Mouse (Mus musculus) forebrain, embryonic 14.5 days (tissue): ENCODE measurements around the gene Napsa. TPM values are rescaled to one million over a fixed set of nuclear protein-coding genes. Genes with fewer than 3 reads are reported as not detected.

ENCODE experiments used
- ATAC-seq: fragments of 200-750 bp; cut with Nextera tagmentation; 2 replicates; pipeline ENCODE4 v1.8.0; 2017; ENCODE audit warnings: mild to moderate bottlenecking, moderate library complexity
- DNase-seq: peaks from one replicate; pipeline ENCODE4 v3.0.0-alpha.2; 2015; ENCODE audit warnings: low spot score
- H3K27ac ChIP-seq: fragments of 300-500 bp; sonication (generic); 2 replicates; pipeline ENCODE4 v1.5.1; 2014; ENCODE audit warnings: low read depth, mild to moderate bottlenecking, control low read depth, low read length, moderate library complexity
- H3K27me3 ChIP-seq: fragments of 300-500 bp; sonication (generic); replicated peaks from 2 replicates; pipeline ENCODE4 v1.6.1; 2014; ENCODE audit warnings: low read length, control low read depth, mixed read lengths; ENCODE audit not compliant: control insufficient read depth, insufficient read depth
- H3K36me3 ChIP-seq: fragments of 300-500 bp; sonication (generic); 2 replicates; pipeline ENCODE4 v1.6.1; 2014; ENCODE audit warnings: low read length, control low read depth; ENCODE audit not compliant: control insufficient read depth, insufficient read depth
- H3K4me1 ChIP-seq: fragments of 300-500 bp; sonication (generic); 2 replicates; pipeline ENCODE4 v1.6.1; 2014; ENCODE audit warnings: antibody characterized with exemption, low read length, control low read depth; ENCODE audit not compliant: control insufficient read depth, insufficient read depth
- H3K4me2 ChIP-seq: fragments of 300-500 bp; sonication (generic); 2 replicates; pipeline ENCODE4 v1.6.1; 2014; ENCODE audit warnings: mild to moderate bottlenecking, control low read depth, low read length
- H3K4me3 ChIP-seq: fragments of 300-500 bp; sonication (generic); 2 replicates; pipeline ENCODE4 v1.5.1; 2014; ENCODE audit warnings: low read depth, low read length, control low read depth
- H3K9ac ChIP-seq: fragments of 300-500 bp; sonication (generic); 2 replicates; pipeline ENCODE4 v1.6.1; 2014; ENCODE audit warnings: mild to moderate bottlenecking, low read length, control low read depth, moderate library complexity
- H3K9me3 ChIP-seq: fragments of 300-500 bp; sonication (generic); replicated peaks from 2 replicates; pipeline ENCODE4 v1.6.1; 2016; ENCODE audit warnings: low read length, control low read depth, mixed read lengths; ENCODE audit not compliant: control insufficient read depth
- WGBS: fragments of 180-500 bp; shearing (Covaris S2); extraction: QIAGEN DNeasy Blood & Tissue Kit; methylation state at CpG from one replicate; pipeline ENCODE4 v1.1.7; 2014; 5-methylcytosine and 5-hydroxymethylcytosine counted together
- polyA plus RNA-seq: library from polyadenylated mRNA; unstranded; fragments of >200 nt; fragmentation: Nextera tagmentation; extraction: Ambion mirVana; gene quantifications from 2 replicates; pipeline ENCODE4 v1.2.1, GENCODE M21; 2014

Napsa gene
- 0.74 and 0.79 TPM in 2 replicates for polyA plus RNA-seq

DNA sequence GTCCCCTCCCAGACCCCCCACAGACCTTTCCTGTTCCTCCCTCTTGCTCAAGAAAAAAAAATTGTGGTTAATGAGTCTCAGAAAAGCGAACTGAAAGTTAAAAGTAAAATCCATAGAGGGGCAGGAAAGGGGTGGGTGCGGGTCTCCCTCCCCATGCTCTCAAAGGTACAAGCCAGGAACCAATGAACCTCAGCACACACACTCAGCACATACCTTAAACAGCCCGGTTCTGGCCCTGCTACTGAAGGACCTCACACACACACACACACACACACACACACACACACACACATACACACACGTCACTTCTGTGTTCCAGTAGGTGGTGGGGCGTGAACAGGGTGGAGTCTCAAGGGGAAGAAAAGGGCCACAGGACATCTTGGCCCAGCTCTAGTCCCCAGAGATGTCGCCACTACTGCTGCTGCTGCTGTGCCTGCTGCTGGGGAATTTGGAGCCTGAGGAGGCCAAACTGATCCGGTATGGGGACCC lies at the start of gene Napsa:
Gene Napsa (plus strand): TSS at position 168 of the 489 bp plus-strand sequence.
- H3K4me1 ChIP-seq: no peaks in the 10 kb centered on the region
- H3K36me3 ChIP-seq: no peaks in the 10 kb centered on the region
- no peak within 1 kb of the TSS for H3K27ac ChIP-seq
- no peaks in the 10 kb centered on the region for H3K27me3 ChIP-seq
- H3K9ac ChIP-seq: no peak within 1 kb of the TSS
- no peak within 1 kb of the TSS for H3K4me2 ChIP-seq
- ATAC-seq: no peak
- H3K4me3 ChIP-seq: no peak within 1 kb of the TSS
- H3K9me3 ChIP-seq: no peaks in the 10 kb centered on the region
- 26% methylated on average over 7 of the region's 7 CpGs for WGBS
- no peak for DNase-seq

DNA sequence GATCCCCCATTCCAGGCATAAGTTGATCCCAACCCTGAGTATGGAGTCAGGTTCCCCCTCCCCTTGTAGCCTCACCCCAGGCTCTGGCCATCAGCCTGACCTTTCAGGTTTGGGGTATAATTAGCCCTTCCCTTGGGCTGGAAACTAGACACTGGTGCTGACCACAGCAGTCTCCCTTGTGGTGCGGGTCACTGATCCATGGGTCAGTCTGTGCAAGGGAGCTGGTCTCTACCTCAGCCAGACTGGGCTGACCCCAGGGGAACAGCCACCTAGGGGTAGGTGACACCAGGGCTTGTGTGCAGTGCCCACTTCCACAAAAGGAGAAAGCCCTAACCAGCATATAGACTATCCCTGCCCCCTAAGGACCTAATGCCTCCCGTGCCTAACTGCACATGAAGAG lies 49.1 kb upstream of the Napsa start:
- WGBS: 72% methylated on average over 2 of the region's 2 CpGs
- peaks cover 5% of the 10 kb centered on the region; the same call in 1 of the 2 replicates for H3K4me1 ChIP-seq
- DNase-seq: no peak
- no peak overlapping the region for H3K4me3 ChIP-seq
- peaks cover 12% of the 10 kb centered on the region; the same call in 1 of the 2 replicates for H3K27me3 ChIP-seq
- no peaks in the 10 kb centered on the region for H3K9me3 ChIP-seq
- no peak overlapping the region for H3K9ac ChIP-seq
- no peak overlapping the region for H3K4me2 ChIP-seq
- ATAC-seq: no peak
- no peaks in the 10 kb centered on the region for H3K36me3 ChIP-seq
- no peak overlapping the region for H3K27ac ChIP-seq

DNA sequence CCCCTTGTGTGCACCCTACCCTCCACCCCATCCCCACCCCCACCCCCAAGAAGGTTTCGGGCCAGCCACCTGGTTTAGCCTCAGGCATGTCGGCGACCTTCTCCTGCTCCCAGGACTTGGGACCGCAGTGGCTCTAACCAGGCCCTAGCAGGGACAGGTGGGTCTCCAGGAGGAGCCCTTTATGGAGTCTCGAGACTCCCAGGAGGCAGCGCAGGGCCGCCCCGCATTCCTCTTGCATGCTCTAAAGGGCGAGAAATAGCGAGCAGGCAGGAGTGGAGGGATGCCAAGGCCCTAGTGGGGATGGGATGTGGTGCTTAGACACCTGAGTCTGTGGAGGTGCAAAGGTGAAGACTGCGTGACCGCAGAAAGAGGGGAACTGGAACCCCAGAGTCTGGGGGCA lies 47.7 kb upstream of the Napsa start, which contains the start of gene Mybpc2:
Gene Mybpc2 (minus strand): TSS at position 155 of the 400 bp plus-strand sequence.
- 37% methylated on average over 12 of the region's 12 CpGs for WGBS
- no peak for DNase-seq
- H3K9ac ChIP-seq: no peak within 1 kb of the TSS

DNA sequence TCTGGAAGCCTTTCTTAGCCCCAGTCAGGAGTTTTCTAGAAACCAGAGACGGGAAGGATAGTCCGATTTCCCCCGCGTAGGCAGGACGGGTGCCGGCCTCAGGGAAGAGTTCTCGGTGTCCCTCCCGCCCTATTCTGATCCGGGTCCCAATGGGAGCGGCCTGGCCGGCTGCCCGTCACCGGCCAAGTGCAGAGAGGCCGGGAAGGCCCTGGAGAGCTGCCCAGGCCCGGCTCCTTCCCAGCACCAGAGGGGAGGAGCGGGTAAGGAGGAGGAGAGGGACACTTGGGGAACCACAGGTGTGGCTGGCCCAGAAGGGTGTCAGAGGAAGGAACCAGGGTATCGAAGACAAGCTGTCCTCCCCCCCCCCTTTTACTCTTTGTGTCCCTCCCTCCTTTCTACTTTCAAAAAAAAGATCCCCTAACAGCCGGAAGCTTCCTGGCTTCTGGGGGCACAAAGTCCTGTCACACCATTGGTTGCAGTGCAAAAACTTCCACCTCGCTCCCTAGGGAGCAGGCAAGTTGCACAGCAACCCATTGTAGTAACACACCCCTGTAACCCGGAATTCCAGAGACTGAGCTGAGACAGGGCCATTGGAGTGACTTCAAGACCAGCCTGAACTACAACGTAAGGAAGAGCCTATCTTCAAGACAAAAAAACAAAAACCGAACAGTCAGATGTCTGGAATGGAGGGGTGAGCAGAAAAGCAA lies 46.9 kb upstream of the Napsa start:
- H3K27ac ChIP-seq: no peak overlapping the region
- H3K27me3 ChIP-seq: peaks cover 18% of the 10 kb centered on the region; the same call in 1 of the 2 replicates
- peaks cover 6% of the 10 kb centered on the region; the same call in 1 of the 2 replicates for H3K4me1 ChIP-seq
- 13% methylated on average over 22 of the region's 22 CpGs for WGBS
- ATAC-seq: no peak
- DNase-seq: peak; percentile 53
- no peaks in the 10 kb centered on the region for H3K9me3 ChIP-seq
- no peak overlapping the region for H3K4me3 ChIP-seq
- no peaks in the 10 kb centered on the region for H3K36me3 ChIP-seq
- H3K9ac ChIP-seq: no peak overlapping the region
- H3K4me2 ChIP-seq: peak overlapping the region; percentile 19

More for the DNA sequence above, 47.7 kb upstream of the Napsa start, which contains the start of gene Mybpc2:
- Histone ChIP-seq H3K27ac (no peak within 1 kb of the TSS), H3K27me3 (peaks cover 18% of the 10 kb centered on the region; the same call in 1 of the 2 replicates), H3K4me1 (peaks cover 6% of the 10 kb centered on the region; the same call in 1 of the 2 replicates), H3K9me3 (no peaks in the 10 kb centered on the region), H3K4me2 (peak within 1 kb of the TSS; percentile 19), H3K36me3 (no peaks in the 10 kb centered on the region), H3K4me3 (no peak within 1 kb of the TSS)
- ATAC-seq: no peak

DNA sequence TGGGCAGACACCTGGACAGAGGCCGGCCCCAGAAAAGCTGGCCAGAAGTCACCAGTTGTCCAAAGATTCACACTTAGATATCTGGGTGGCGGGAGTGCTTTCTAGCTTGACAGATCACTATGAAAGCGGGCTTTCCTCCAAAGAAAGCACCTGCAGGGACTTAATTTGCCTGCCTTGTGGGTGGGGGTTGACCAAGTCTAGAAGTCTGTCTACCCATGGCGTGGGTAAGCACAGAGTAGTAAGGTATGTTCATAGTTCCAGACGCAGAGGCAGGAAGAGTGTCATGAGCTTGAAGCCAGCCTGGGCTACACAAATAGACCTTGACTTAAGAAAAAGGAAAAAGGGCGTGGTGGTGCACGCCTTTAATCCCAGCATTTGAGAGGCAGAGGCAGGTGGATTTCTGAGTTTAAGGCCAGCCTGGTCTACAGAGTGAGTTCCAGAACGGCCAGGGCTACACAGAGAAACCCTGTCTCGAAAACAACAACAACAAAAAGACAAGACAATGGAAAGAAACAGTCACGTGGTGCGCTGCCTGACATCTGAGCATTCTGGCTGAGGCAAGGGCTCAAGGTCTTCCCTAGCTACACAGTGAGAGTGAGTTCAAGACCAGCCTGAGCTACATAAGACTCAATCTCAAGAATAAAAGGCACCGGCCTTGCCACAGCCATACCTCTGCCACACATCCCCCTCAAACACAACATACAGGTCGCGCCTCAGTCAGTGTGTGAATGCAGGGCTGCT lies 45.6 kb upstream of the Napsa start:
- Histone ChIP-seq H3K27me3 (peaks cover 18% of the 10 kb centered on the region; the same call in 1 of the 2 replicates), H3K9me3 (no peaks in the 10 kb centered on the region), H3K4me1 (peaks cover 4% of the 10 kb centered on the region; the same call in 1 of the 2 replicates), H3K27ac (no peak overlapping the region), H3K4me3 (no peak overlapping the region), H3K9ac (no peak overlapping the region), H3K4me2 (no peak overlapping the region), H3K36me3 (no peaks in the 10 kb centered on the region)
- no peak for ATAC-seq
- no peak for DNase-seq
- 91% methylated on average over 14 of the region's 14 CpGs for WGBS

DNA sequence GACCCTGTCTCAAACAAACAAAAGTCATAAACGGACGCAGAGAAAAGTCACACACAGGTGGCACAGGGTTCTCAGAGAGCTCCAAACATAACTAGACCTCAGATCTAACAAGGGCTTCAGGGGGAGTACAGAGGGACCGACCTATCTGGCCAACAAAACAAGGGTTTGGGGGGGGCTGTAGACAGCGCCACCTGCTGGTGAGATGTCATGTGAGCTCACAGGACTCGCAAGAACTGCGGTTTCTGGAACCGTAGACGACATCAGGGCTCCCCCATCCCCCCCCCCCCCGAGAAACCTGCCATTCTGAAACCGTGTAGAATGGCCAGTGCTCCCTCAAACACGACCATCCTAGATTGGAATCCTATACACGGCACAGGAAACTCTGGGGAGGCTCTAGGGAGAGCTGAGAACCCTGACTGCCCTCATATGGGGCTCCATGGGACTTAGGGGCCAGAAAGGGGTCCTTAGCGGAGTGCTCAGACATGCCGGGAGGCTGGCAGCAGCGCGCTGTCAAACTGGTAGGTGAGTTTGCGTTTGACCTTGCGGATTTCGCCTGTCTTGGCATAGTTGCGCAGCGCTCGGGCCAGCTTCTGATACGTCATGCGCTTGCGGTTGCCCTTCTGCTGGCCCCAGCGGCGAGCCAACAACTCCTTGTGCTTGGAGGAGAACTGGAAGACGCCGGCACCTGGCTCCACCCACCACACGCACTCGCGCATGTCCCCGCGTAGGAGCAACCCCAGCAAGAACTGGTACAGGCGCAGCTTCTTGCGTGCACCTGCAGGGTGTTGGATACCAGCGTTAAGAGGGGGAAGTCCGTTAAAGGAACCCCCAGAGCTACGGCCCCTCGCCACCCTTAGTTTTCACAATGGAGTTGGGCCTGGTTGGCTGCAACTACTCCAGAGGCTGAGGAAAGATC lies 44.4 kb upstream of the Napsa start:
- Histone ChIP-seq H3K36me3 (0 out of 2 replicates have a peak, but pooled peaks cover 3% of the 10 kb centered on the region), H3K27me3 (peaks cover 11% of the 10 kb centered on the region; the same call in 1 of the 2 replicates), H3K4me1 (peaks cover 3% of the 10 kb centered on the region; the same call in 1 of the 2 replicates), H3K4me3 (peak overlapping the region; percentile 24), H3K27ac (no peak overlapping the region), H3K9me3 (no peaks in the 10 kb centered on the region), H3K9ac (peak overlapping the region; percentile 38), H3K4me2 (peak overlapping the region; percentile 56)
- ATAC-seq (peak; percentile 56; the same call in 1 of the 2 replicates), DNase-seq (peak; percentile 72)
- 6% methylated on average over 40 of the region's 40 CpGs for WGBS

DNA sequence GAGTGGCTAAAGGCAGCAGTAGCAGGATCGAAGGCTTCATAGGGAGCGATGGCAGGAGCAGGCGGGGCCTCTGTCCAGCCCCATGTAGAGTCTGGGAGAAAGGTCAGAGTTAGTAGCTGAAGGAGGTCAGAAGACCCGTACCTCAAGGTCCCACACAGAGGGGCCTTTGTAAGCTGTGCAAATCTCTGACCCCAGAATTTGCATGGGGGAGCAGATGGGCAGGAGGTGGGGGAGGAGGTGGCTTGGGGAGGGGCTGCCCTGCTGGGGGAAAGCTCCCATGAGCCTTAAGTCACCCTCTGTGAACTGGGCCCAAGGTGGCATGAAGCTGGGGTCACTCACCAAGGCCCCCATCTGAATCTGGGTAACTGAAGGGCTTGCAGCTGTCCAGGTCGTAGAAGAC lies 42.7 kb upstream of the Napsa start:
- Histone ChIP-seq H3K4me3 (no peak overlapping the region), H3K4me2 (no peak overlapping the region), H3K36me3 (peaks cover 18% of the 10 kb centered on the region; the same call in 1 of the 2 replicates), H3K9ac (no peak overlapping the region), H3K9me3 (no peaks in the 10 kb centered on the region), H3K27me3 (peaks cover 8% of the 10 kb centered on the region; the same call in 1 of the 2 replicates), H3K27ac (no peak overlapping the region), H3K4me1 (peaks cover 3% of the 10 kb centered on the region; the same call in 1 of the 2 replicates)
- 70% methylated on average over 5 of the region's 5 CpGs for WGBS
- ATAC-seq: no peak
- DNase-seq: no peak

DNA sequence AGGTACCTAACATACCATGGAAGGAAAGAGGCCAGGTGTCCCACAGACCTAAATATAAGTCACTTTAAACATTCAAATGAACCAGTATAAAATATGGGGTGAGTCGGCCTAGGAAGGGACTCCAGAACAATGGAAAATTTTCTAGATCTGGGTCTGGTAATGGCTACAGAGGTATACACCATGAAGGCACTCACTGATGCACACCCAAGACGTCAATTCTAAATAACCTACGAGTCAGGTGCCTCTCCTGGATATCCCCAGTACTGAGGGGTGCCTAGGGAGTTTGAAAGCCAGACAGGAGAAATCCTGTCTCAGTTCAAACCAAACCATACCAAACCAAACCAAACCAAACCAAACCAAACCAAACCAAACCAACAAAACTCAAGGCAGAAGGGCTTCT lies 41.7 kb upstream of the Napsa start:
- no peak for DNase-seq
- no peak for ATAC-seq
- Histone ChIP-seq H3K36me3 (peaks cover 22% of the 10 kb centered on the region; the same call in 1 of the 2 replicates), H3K4me1 (peaks cover 3% of the 10 kb centered on the region; the same call in 1 of the 2 replicates), H3K27ac (no peak overlapping the region), H3K9ac (no peak overlapping the region), H3K27me3 (0 out of 2 replicates have a peak, but pooled peaks cover 8% of the 10 kb centered on the region), H3K9me3 (no peaks in the 10 kb centered on the region), H3K4me2 (no peak overlapping the region), H3K4me3 (no peak overlapping the region)
- WGBS: 77% methylated on average over 3 of the region's 3 CpGs
